Mouse (Mus musculus) testis, adult 2 months (tissue): ENCODE measurements around the gene Rps15. TPM values are rescaled to one million over a fixed set of nuclear protein-coding genes. Genes with fewer than 3 reads are reported as not detected.

Experiments
- H3K27ac ChIP-seq: fragments of 200-500 bp; 2 replicates; pipeline ENCODE4 v1.5.1; 2012; ENCODE audit warnings: low read depth, low read length; ENCODE audit not compliant: control insufficient read depth, insufficient read depth
- H3K27me3 ChIP-seq: fragments of 200-500 bp; 2 replicates; pipeline ENCODE4 v1.6.1; 2012; ENCODE audit warnings: mild to moderate bottlenecking, low read length, moderate library complexity; ENCODE audit not compliant: control insufficient read depth, insufficient read depth
- H3K36me3 ChIP-seq: fragments of 200-500 bp; 2 replicates; pipeline ENCODE4 v1.6.1; 2012; ENCODE audit warnings: mild to moderate bottlenecking, low read length; ENCODE audit not compliant: control insufficient read depth, insufficient read depth
- H3K4me1 ChIP-seq: fragments of 200-500 bp; 2 replicates; pipeline ENCODE4 v1.6.1; 2012; ENCODE audit warnings: low read length; ENCODE audit not compliant: control insufficient read depth, insufficient read depth
- H3K4me3 ChIP-seq: fragments of 200-500 bp; 2 replicates; pipeline ENCODE4 v1.5.1; 2012; ENCODE audit warnings: low read depth, mild to moderate bottlenecking, low read length, moderate library complexity, mixed read lengths; ENCODE audit not compliant: control insufficient read depth
- CTCF ChIP-seq: fragments of 200-500 bp; IDR thresholded peaks from 2 replicates; pipeline ENCODE4 v1.5.1; 2012; ENCODE audit warnings: low read depth, mild to moderate bottlenecking, inconsistent platforms, low read length, moderate library complexity; ENCODE audit not compliant: control insufficient read depth, insufficient read depth, insufficient replicate concordance
- POLR2A ChIP-seq: fragments of 200-500 bp; IDR thresholded peaks from 2 replicates; pipeline ENCODE4 v1.6.1; 2012; ENCODE audit warnings: low read depth, mild to moderate bottlenecking, inconsistent platforms, low read length, moderate library complexity; ENCODE audit not compliant: control insufficient read depth
- polyA plus RNA-seq: library from polyadenylated mRNA; depleted of rRNA; stranded (reverse); fragments of >200 nt; gene quantifications from 2 replicates; pipeline ENCODE4 v1.2.3, GENCODE M21; 2012

Rps15 gene
- polyA plus RNA-seq, 1 experiment, result 672 TPM

DNA sequence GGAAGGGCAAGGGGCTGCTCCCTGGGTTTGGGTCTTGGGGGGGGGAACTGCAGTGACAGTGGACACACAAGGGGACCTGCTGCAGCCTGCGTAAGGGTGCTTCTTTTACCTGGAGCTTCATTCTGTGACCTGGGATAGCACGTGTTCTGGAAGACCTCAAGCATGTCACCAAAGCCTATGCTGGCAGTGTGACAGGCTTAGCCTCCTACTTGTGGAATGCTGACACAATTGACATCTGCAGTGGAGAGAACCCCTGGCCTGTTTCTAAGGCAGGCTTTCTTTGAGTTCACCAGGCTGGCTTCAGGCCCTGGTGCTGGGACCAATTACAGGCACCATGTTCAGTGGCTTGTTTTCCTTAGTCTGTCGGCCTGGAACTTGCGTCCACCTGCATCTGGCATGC is 2.1 kb downstream of the Rps15 start:
- peaks cover 19% of the 10 kb centered on the region for H3K4me1 ChIP-seq
- H3K4me3 ChIP-seq, result no peak overlapping the region
- TF ChIP-seq POLR2A, result 0 out of 2 replicates have a peak, but pooled peaks have one; percentile 29
- TF ChIP-seq CTCF, result no peak
- no peak overlapping the region for H3K27ac ChIP-seq
- no peaks in the 10 kb centered on the region for H3K27me3 ChIP-seq
- H3K36me3 ChIP-seq, result peaks cover 1% of the 10 kb centered on the region; the same call in 1 of the 2 replicates

GRCm38 (mm10) chr10:80294788-80295303 is 2.6 kb downstream of the Rps15 start:
- H3K36me3 ChIP-seq, result peaks cover 1% of the 10 kb centered on the region; the same call in 1 of the 2 replicates
- H3K4me3 ChIP-seq, result no peak overlapping the region
- H3K27ac ChIP-seq, result no peak overlapping the region
- peaks cover 23% of the 10 kb centered on the region for H3K4me1 ChIP-seq
- TF ChIP-seq POLR2A (no peak), CTCF (no peak)
- H3K27me3 ChIP-seq, result no peaks in the 10 kb centered on the region

DNA sequence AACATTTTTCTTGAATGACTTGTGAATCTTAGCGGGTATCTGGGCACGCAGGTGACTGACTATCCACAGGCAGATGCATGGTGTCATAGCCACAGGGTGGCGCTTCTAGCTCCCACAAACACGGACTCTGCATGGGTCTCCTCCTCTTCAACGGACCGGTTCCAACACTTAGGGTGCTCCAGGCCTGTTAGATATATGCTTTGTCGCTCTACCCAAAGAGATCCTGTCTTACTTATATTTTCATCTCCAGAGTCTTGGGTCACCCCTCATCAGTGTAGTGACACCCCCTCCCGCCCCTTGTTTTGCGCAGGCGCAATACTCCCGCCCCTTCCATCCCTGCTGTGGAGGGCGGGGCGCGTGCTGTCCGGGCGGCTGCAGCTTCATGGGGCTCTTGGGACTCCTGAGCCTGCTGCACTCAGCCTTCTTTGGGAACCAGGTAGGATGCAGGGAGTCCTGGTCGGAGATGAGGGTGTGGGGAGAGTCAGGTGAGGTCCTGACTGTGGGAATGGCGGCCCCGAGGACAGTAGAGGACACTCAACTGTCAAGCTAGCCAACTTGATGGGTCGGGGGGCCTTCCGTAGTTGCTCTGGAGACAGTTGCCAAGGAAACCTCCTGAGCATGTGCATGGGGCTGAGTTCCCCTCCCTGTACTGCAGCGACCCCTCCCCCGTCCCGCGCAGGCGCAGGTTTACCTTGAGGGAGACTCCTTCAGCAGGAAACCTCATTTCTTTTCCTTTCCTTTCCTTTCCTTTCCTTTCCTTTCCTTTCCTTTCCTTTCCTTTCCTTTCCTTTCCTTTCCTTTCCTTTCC is 3.6 kb downstream of the Rps15 start, which contains the start of gene Apc2:
Gene Apc2, plus strand, starts transcription at position 360 of the 808 bp plus-strand sequence.
- TF ChIP-seq CTCF, result peak; percentile 24; the same call in 1 of the 2 replicates
- 0 out of 2 replicates have a peak, but pooled peaks have one; percentile 17 for TF ChIP-seq POLR2A
- H3K36me3 ChIP-seq, result peaks cover 1% of the 10 kb centered on the region; the same call in 1 of the 2 replicates
- H3K4me1 ChIP-seq, result peaks cover 23% of the 10 kb centered on the region
- H3K27me3 ChIP-seq, result no peaks in the 10 kb centered on the region
- H3K4me3 ChIP-seq, result peak within 1 kb of the TSS; percentile 74
- no peak within 1 kb of the TSS for H3K27ac ChIP-seq

- Histone ChIP-seq H3K4me1 (peaks cover 23% of the 10 kb centered on the region), H3K4me3 (no peak overlapping the region), H3K27ac (no peak overlapping the region), H3K27me3 (no peaks in the 10 kb centered on the region), H3K36me3 (peaks cover 1% of the 10 kb centered on the region; the same call in 1 of the 2 replicates)
- TF ChIP-seq CTCF (no peak), POLR2A (no peak)
These were observed 4.6 kb downstream of the Rps15 start for GRCm38 (mm10) chr10:80296824-80297223.

DNA sequence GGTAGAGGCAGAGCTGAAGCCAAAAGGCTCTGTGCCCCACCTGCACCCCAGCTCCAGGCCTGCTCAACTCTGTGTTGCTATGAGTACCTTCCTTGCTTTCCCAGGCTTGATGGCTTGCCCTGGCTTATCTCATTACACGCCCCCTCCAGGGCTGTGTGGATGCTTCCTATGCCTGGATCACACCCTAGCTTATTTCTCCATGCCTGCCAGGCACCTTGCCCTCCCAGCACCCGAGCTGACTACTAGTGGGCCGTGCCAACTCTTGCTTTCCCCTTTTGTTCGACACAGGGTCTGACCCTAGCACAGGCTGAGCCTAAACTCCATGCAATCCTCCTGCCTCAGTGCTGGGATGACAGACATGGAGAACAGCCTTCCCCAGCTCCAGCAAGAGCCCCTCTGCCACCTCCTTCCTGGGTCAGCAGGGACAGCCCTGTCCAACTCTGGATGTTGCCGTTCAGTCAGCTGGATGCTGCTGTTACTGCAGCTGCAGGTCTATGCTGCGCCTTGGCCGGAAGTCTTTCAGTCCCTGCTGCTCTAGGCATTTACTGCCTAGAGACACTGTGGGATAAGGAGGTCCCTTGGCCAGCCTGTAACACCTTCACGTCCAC is 5.4 kb downstream of the Rps15 start:
- H3K27ac ChIP-seq, result no peak overlapping the region
- H3K4me1 ChIP-seq, result peaks cover 23% of the 10 kb centered on the region
- no peak overlapping the region for H3K4me3 ChIP-seq
- TF ChIP-seq POLR2A (no peak), CTCF (no peak)
- H3K36me3 ChIP-seq, result peaks cover 1% of the 10 kb centered on the region; the same call in 1 of the 2 replicates
- H3K27me3 ChIP-seq, result no peaks in the 10 kb centered on the region

DNA sequence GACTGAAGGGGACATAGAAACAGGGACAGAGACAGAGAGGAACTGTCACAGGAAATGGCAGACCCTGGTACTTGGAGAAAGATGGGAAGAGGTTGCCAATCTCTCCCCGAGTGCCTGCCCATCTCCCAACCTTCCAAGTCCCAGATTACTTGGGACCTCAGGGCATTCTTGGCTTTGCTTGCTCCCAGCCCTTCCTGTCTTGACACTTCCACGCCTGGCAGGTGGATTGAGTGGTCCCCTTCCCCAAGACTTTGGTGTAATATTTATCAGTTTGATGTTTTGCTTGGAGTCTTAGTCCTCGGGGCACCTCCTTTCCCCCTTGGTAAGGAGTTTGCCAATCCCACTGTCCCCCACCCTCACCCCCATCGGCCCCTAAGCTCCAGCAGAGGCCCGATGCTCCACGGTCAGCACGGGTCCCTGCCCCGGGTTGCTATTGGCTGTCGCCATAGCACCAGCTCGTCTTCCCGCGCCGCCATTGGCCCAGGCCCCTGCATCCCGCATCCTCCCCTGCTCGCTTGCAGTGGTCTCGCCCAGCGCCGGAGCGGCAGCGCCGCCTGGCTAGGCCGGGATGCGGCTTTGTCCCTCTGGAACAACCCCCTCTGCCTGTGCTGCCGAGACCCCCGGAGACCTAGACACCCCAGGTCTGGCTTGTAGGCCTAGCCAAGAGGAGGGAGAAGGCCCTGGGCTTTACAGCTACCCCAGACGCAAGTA is 6.5 kb downstream of the Rps15 start:
- Histone ChIP-seq H3K36me3 (no peaks in the 10 kb centered on the region), H3K27me3 (no peaks in the 10 kb centered on the region), H3K27ac (no peak overlapping the region), H3K4me3 (peak overlapping the region; percentile 5), H3K4me1 (peaks cover 17% of the 10 kb centered on the region)
- TF ChIP-seq POLR2A, result no peak
- no peak for TF ChIP-seq CTCF
